Mouse (Mus musculus) C2C12 (cell line): ENCODE measurements around the gene Gm20388. TPM values are rescaled to one million over a fixed set of nuclear protein-coding genes. Genes with fewer than 3 reads are reported as not detected.

Experiments
- H3K27me3 ChIP-seq: one replicate; pipeline ENCODE4 v1.6.1; 2011; ENCODE audit not compliant: control insufficient read depth, insufficient read depth, insufficient read length
- H3K36me3 ChIP-seq: one replicate; pipeline ENCODE4 v1.6.1; 2011; ENCODE audit not compliant: control insufficient read depth, insufficient read depth
- H3K4me3 ChIP-seq: one replicate; pipeline ENCODE4 v1.5.1; 2011; ENCODE audit warnings: mild to moderate bottlenecking, control low read depth; ENCODE audit not compliant: poor library complexity, insufficient read depth, severe bottlenecking
- H3K79me2 ChIP-seq: one replicate; pipeline ENCODE4 v1.6.1; 2011; ENCODE audit not compliant: control insufficient read depth, insufficient read depth
- H3K79me3 ChIP-seq: one replicate; pipeline ENCODE4 v1.6.1; 2011; ENCODE audit warnings: low read depth, control low read depth
- H3ac ChIP-seq: one replicate; pipeline ENCODE3; 2011; ENCODE audit warnings: low read depth; ENCODE audit not compliant: control insufficient read depth, insufficient read length
- CEBPB ChIP-seq: IDR thresholded peaks from one replicate; pipeline ENCODE4 v1.6.1; 2011; ENCODE audit warnings: low read depth, mild to moderate bottlenecking, control low read depth, moderate library complexity
- CTCF ChIP-seq: IDR thresholded peaks from one replicate; pipeline ENCODE4 v1.5.1; 2011; ENCODE audit not compliant: control insufficient read depth, insufficient read depth, insufficient read length
- FOSL1 ChIP-seq: IDR thresholded peaks from one replicate; pipeline ENCODE4 v1.8.0; 2011; ENCODE audit warnings: mild to moderate bottlenecking, low read length; ENCODE audit not compliant: poor library complexity, insufficient read depth, severe bottlenecking
- MAX ChIP-seq: IDR thresholded peaks from one replicate; pipeline ENCODE4 v1.6.1; 2011; ENCODE audit warnings: mild to moderate bottlenecking, control low read depth
- MYOD1 ChIP-seq: IDR thresholded peaks from one replicate; pipeline ENCODE4 v1.6.1; 2011; ENCODE audit warnings: low read depth; ENCODE audit not compliant: control insufficient read depth, insufficient read length
- MYOG ChIP-seq: IDR thresholded peaks from one replicate; pipeline ENCODE4 v1.6.1; 2011; ENCODE audit not compliant: control insufficient read depth, insufficient read length; ENCODE audit errors: extremely low read depth
- USF1 ChIP-seq: IDR thresholded peaks from one replicate; pipeline ENCODE4 v1.6.1; 2011; ENCODE audit warnings: low read depth, mild to moderate bottlenecking, control low read depth, moderate library complexity
- polyA plus RNA-seq: library from polyadenylated mRNA; unstranded; fragments of >200 nt; fragmentation: generic; extraction: Trizol; gene quantifications from one replicate; pipeline ENCODE4 v1.2.1, GENCODE M21; 2012; ENCODE audit warnings: missing spikeins

Gene Gm20388
- polyA plus RNA-seq, 1 experiment, result 15.0 TPM

- Histone ChIP-seq H3ac (no peak overlapping the region), H3K36me3 (no peaks in the 10 kb centered on the region), H3K79me3 (no peaks in the 10 kb centered on the region), H3K79me2 (no peaks in the 10 kb centered on the region), H3K4me3 (no peak overlapping the region), H3K27me3 (no peaks in the 10 kb centered on the region)
- TF ChIP-seq MYOD1, result peak; percentile 39
- no peak for TF ChIP-seq USF1
- peak; percentile 36 for TF ChIP-seq MAX
Observed at GRCm38 (mm10) chr8:123670766-123671165, 3760.1 kb downstream of the Gm20388 start.

DNA sequence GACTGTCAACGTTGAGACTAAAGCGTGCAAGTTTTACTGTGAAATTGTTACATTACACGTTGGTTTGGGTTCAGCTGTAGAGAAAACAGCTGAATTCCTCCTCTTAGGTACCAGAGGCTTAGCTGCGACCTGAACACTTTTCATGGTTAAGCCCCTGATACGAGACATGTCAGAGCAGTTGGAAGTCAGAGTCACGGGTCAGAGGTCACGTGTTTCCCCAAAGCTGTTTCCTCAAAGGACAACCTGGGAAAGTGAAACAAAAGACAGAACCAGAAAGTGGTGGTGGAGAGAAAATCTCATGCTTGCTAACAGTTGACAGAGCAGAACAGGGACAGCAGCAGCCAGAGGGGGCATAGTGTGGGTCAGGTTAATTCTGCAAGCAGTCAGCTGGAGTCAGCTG, 3760.8 kb downstream of the Gm20388 start:
- H3ac ChIP-seq, result peak overlapping the region; percentile 16
- no peaks in the 10 kb centered on the region for H3K36me3 ChIP-seq
- no peaks in the 10 kb centered on the region for H3K79me3 ChIP-seq
- TF ChIP-seq USF1 (no peak), CTCF (no peak), MYOG (no peak), MAX (no peak), CEBPB (no peak), MYOD1 (no peak), FOSL1 (no peak)
- H3K4me3 ChIP-seq, result no peak overlapping the region
- H3K27me3 ChIP-seq, result no peaks in the 10 kb centered on the region
- no peaks in the 10 kb centered on the region for H3K79me2 ChIP-seq

- Histone ChIP-seq H3K79me3 (no peaks in the 10 kb centered on the region), H3K36me3 (no peaks in the 10 kb centered on the region), H3K79me2 (no peaks in the 10 kb centered on the region), H3ac (no peak overlapping the region), H3K27me3 (no peaks in the 10 kb centered on the region), H3K4me3 (no peak overlapping the region)
- TF ChIP-seq MYOD1, result peak; percentile 94
- TF ChIP-seq USF1, result no peak
- TF ChIP-seq CTCF, result no peak
- no peak for TF ChIP-seq CEBPB
- peak; percentile 52 for TF ChIP-seq MAX
- TF ChIP-seq MYOG, result no peak
- TF ChIP-seq FOSL1, result no peak
Observed at GRCm38 (mm10) chr8:123672648-123673047, 3762.0 kb downstream of the Gm20388 start.

DNA sequence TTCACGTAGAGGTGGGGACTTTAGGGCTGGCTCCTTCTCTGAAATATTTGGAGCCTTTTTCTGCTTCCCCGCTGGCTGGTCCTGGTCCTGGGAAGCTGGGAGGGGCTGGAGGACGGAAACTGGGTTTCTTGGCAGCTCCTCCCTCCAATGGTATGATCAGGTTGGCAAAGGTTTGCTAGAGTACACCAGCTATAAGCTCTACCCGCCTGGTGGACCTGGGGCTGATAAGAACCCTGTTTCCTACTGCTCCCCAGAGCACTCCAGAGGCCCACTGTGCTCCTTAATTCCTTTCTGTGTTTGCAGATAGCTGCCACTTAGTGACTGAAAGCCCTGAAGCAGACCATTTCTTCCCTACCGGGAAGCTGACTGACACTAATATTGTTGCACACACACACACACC, 3765.0 kb downstream of the Gm20388 start:
- no peaks in the 10 kb centered on the region for H3K27me3 ChIP-seq
- no peak overlapping the region for H3K4me3 ChIP-seq
- no peaks in the 10 kb centered on the region for H3K79me2 ChIP-seq
- no peaks in the 10 kb centered on the region for H3K79me3 ChIP-seq
- TF ChIP-seq MYOD1, result no peak
- no peaks in the 10 kb centered on the region for H3K36me3 ChIP-seq
- H3ac ChIP-seq, result no peak overlapping the region

- Histone ChIP-seq H3K4me3 (no peak overlapping the region), H3K79me3 (no peaks in the 10 kb centered on the region), H3ac (no peak overlapping the region), H3K79me2 (no peaks in the 10 kb centered on the region), H3K27me3 (no peaks in the 10 kb centered on the region), H3K36me3 (no peaks in the 10 kb centered on the region)
- TF ChIP-seq MYOD1, result no peak
- TF ChIP-seq MAX, result no peak
- TF ChIP-seq CTCF, result no peak
- no peak for TF ChIP-seq CEBPB
- no peak for TF ChIP-seq USF1
- no peak for TF ChIP-seq MYOG
- TF ChIP-seq FOSL1, result no peak
Observed at GRCm38 (mm10) chr8:123678390-123678789, 3767.7 kb downstream of the Gm20388 start.

DNA sequence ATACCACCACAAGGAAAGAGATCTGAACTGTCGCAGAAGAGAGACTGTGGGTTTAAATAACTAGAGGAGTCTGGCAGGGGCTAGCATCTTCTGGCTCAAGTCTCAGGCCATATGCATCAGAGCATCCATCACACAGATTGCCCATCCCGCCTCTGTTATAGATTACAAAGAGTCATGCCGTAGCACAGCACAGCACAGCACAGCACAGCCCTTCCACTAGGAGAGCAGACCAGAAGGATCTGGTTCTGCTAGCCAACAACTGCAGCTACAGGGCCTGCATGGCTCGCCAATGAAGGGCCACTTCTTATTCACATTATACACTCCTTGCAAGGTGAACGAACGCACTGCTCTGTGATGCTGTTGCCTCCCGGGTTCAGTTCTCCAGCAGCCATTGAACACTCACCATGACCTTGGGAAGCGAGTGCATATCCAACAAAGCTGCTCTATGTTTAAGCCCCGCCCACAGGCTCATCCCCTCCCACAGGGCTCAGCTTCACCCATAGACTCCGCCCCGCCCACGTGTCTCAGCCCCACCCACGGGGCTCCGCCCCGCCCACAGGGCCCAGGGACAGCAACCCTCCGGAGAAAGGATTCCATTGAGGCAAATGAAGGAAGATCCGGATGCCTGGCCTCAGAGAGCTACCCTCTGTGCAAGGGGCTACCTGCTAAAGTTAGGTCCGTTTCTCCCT, 3771.6 kb downstream of the Gm20388 start:
- Histone ChIP-seq H3K4me3 (no peak overlapping the region), H3K79me2 (no peaks in the 10 kb centered on the region), H3K79me3 (no peaks in the 10 kb centered on the region), H3K27me3 (no peaks in the 10 kb centered on the region), H3K36me3 (no peaks in the 10 kb centered on the region), H3ac (no peak overlapping the region)
- no peak for TF ChIP-seq MAX
- no peak for TF ChIP-seq CTCF
- no peak for TF ChIP-seq USF1
- TF ChIP-seq MYOG, result no peak
